Mouse (Mus musculus) hindbrain, embryonic 15.5 days (tissue): ENCODE measurements around the gene Olfr1406. TPM values are rescaled to one million over a fixed set of nuclear protein-coding genes. Genes with fewer than 3 reads are reported as not detected.
"Not testable (repeated sequence)": the region's sequence is repeated elsewhere in the genome, so short reads cannot be mapped to it uniquely, and the experiment has no call there.

Source experiments
- ATAC-seq: fragments of 200-750 bp; cut with Nextera tagmentation; 2 replicates; pipeline ENCODE4 v1.8.0; 2017; ENCODE audit warnings: low read depth, moderate number of reproducible peaks, moderate TSS enrichment; ENCODE audit not compliant: low FRiP score
- H3K27ac ChIP-seq: fragments of 300-500 bp; sonication (generic); replicated peaks from 2 replicates; pipeline ENCODE4 v1.5.1; 2015; ENCODE audit warnings: mild to moderate bottlenecking, inconsistent platforms
- H3K27me3 ChIP-seq: fragments of 300-500 bp; sonication (generic); 2 replicates; pipeline ENCODE4 v1.6.1; 2015; ENCODE audit warnings: control low read depth, inconsistent platforms
- H3K36me3 ChIP-seq: fragments of 300-500 bp; sonication (generic); 2 replicates; pipeline ENCODE4 v1.6.1; 2015; ENCODE audit warnings: control low read depth, inconsistent platforms
- H3K4me1 ChIP-seq: fragments of 300-500 bp; sonication (generic); replicated peaks from 2 replicates; pipeline ENCODE4 v1.6.1; 2015; ENCODE audit warnings: control low read depth, inconsistent platforms
- H3K4me2 ChIP-seq: fragments of 300-500 bp; sonication (generic); 2 replicates; pipeline ENCODE4 v1.6.1; 2015; ENCODE audit warnings: moderate library complexity, mild to moderate bottlenecking, inconsistent platforms
- H3K4me3 ChIP-seq: fragments of 300-500 bp; sonication (generic); 2 replicates; pipeline ENCODE4 v1.5.1; 2015; ENCODE audit warnings: mild to moderate bottlenecking, inconsistent platforms
- H3K9ac ChIP-seq: fragments of 300-500 bp; sonication (generic); 2 replicates; pipeline ENCODE4 v1.6.1; 2015; ENCODE audit warnings: inconsistent platforms
- H3K9me3 ChIP-seq: fragments of 300-500 bp; sonication (generic); 2 replicates; pipeline ENCODE4 v1.6.1; 2016; ENCODE audit warnings: control low read depth, inconsistent platforms
- WGBS: fragments of 180-500 bp; shearing (Covaris S2); methylation state at CpG from one replicate; pipeline ENCODE4 v1.1.7; 2015; 5-methylcytosine and 5-hydroxymethylcytosine counted together
- polyA plus RNA-seq: library from polyadenylated mRNA; unstranded; fragments of >200 nt; fragmentation: Nextera tagmentation; extraction: Ambion mirVana; gene quantifications from 2 replicates; pipeline ENCODE4 v1.2.1, GENCODE M21; 2015

Gene Olfr1406
- not detected in 2 replicates for polyA plus RNA-seq

DNA sequence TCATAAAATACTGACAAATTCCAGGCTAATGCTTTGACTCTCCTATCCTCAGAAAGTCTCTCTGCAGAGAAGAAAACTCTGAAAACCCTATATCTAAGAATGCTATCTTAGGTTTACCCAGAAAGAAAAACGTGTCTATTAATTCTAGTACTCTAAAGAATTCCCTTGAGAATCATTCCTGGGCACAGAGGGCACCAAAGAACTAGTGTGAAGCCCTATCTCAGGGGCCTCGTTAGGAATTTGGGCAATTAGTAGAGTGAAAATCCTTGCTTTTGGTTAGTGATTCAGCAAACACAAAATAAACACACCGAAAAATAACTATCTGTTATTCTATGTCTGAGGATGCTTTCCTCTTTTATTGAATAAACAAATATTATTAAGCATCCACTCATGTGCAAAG is at the start of gene Olfr1406:
Gene Olfr1406 (minus strand): TSS at position 101 of the 400 bp plus-strand sequence.
- no peaks in the 10 kb centered on the region for H3K27me3 ChIP-seq
- H3K9ac ChIP-seq, result no peak within 1 kb of the TSS
- no peak within 1 kb of the TSS for H3K27ac ChIP-seq
- H3K9me3 ChIP-seq, result no peaks in the 10 kb centered on the region
- H3K4me2 ChIP-seq, result no peak within 1 kb of the TSS
- ATAC-seq, result no peak
- no peaks in the 10 kb centered on the region for H3K36me3 ChIP-seq
- H3K4me1 ChIP-seq, result no peaks in the 10 kb centered on the region
- 70% methylated on average over 3 of the region's 3 CpGs for WGBS
- H3K4me3 ChIP-seq, result no peak within 1 kb of the TSS

DNA sequence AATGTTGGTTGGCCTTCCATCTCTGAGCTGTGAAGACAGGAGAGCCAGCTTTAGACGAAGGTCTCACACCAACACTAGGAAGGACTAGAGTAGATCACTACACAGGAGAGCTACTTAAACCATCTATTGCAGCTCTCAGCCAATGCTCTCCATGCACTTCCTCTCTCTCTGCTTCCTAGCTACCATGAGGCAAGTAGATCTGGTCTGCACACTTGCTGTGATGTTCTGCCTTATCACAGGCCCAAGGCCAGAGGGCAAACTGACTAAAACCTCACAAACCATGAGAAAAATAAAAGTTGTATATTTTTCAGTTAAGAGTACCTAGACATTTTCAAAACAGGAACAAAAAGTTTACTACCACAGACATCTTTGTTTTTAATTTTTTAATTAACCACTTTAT is 46.6 kb upstream of the Olfr1406 start:
- not testable (repeated sequence) for H3K27ac ChIP-seq, H3K9me3 ChIP-seq, H3K27me3 ChIP-seq, H3K4me2 ChIP-seq, H3K4me1 ChIP-seq, H3K9ac ChIP-seq, H3K4me3 ChIP-seq, H3K36me3 ChIP-seq, ATAC-seq
- WGBS, result 83% methylated on average over 1 of the region's 1 CpGs

DNA sequence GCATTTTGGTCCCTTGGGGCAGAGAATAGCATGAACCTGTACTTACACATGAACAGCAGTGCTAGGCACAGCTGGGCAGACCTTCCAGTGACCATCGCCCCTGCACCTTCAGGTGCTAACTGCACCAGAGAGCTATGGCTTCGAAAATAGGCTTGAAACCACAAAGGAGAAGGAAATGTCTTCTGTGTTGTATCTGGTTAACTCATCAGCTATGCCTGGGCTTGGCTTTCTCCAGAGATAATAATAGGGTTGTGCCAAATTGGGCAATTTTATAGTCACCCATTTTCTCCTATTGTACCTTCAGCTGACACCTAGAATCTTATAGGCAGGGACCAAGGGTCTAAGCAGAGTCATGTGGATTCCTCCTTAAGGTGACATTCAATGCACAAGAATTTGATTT is 36.6 kb upstream of the Olfr1406 start, which contains the start of gene Fcer1a:
Gene Fcer1a (minus strand): TSS at position 134 of the 400 bp plus-strand sequence.
- Histone ChIP-seq H3K4me1 (no peaks in the 10 kb centered on the region), H3K27ac (no peak within 1 kb of the TSS), H3K36me3 (no peaks in the 10 kb centered on the region), H3K9ac (no peak within 1 kb of the TSS), H3K27me3 (no peaks in the 10 kb centered on the region), H3K9me3 (no peaks in the 10 kb centered on the region), H3K4me2 (no peak within 1 kb of the TSS), H3K4me3 (no peak within 1 kb of the TSS)
- ATAC-seq, result no peak
- 86% methylated on average over 2 of the region's 2 CpGs for WGBS

DNA sequence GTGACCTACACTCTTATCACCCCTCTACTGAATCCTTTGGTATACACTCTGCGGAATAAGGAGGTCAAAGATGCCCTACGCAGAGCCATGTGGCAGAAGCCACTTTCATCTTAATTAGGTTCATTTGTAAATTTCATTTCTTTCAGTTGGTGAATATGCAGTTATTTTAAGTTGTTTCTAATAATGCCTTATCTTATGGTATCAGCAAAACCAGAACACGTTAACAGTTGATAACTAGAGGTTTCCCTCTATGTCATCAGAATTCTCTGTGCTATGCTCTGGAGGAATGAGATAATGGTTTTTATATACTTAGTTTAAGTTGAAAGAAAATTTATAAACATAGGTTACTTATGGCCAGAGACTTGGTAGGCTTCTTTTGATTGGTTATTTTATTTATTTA is 26.0 kb upstream of the Olfr1406 start:
- no peak overlapping the region for H3K4me3 ChIP-seq
- no peaks in the 10 kb centered on the region for H3K27me3 ChIP-seq
- no peaks in the 10 kb centered on the region for H3K4me1 ChIP-seq
- no peak overlapping the region for H3K27ac ChIP-seq
- no peaks in the 10 kb centered on the region for H3K9me3 ChIP-seq
- ATAC-seq, result no peak
- H3K4me2 ChIP-seq, result no peak overlapping the region
- no peaks in the 10 kb centered on the region for H3K36me3 ChIP-seq
- WGBS, result 92% methylated on average over 3 of the region's 3 CpGs
- no peak overlapping the region for H3K9ac ChIP-seq

DNA sequence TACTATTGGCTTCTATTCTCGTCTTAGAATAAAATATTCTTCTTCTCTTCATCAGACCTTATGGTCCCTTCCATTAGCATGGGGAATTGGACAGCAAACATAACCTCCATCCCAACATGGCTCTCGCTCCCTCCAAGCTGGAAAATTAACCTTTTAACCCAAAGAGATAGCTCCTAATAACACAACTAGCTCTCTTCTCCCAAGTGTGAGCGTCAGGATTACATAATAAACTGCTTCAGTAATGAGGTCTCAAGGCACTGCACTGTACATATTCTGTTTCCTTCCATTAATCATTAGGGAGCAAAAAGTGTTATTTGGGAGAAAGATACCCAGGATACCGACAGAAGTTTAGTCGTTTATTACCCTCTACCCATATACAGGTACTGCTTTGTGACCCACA is 21.7 kb upstream of the Olfr1406 start, which contains the start of gene Olfr1404:
Gene Olfr1404 (plus strand): TSS at position 301 of the 400 bp plus-strand sequence.
- Histone ChIP-seq H3K9ac (no peak within 1 kb of the TSS), H3K27ac (no peak within 1 kb of the TSS), H3K4me3 (no peak within 1 kb of the TSS), H3K9me3 (no peaks in the 10 kb centered on the region), H3K4me2 (no peak within 1 kb of the TSS), H3K27me3 (no peaks in the 10 kb centered on the region), H3K4me1 (no peaks in the 10 kb centered on the region), H3K36me3 (no peaks in the 10 kb centered on the region)
- WGBS, result 87% methylated on average over 5 of the region's 5 CpGs
- no peak for ATAC-seq

DNA sequence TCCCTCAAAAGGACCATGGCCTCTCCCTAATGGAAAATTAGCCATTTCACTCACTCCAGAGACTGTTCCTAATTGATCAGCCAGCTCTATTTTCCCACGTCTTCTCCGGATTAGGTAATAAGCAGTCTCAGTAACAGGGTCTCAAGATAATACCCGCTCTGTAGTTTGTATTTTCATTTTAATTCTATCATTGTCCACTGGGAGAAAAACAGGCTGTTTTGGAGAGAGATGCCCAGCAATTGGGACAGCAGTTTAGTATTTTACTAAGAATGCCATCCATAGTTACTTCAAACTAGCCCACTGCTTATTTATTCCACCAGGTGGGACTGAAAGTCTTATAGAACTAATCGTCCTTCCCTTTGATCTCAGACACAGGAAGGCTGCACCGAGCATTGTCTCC is 7.1 kb upstream of the Olfr1406 start, which contains the start of gene Olfr218:
Gene Olfr218 (plus strand): TSS at position 301 of the 400 bp plus-strand sequence.
- no peaks in the 10 kb centered on the region for H3K36me3 ChIP-seq
- no peak within 1 kb of the TSS for H3K9ac ChIP-seq
- 67% methylated on average over 5 of the region's 5 CpGs for WGBS
- no peak within 1 kb of the TSS for H3K4me3 ChIP-seq
- H3K4me2 ChIP-seq, result no peak within 1 kb of the TSS
- no peak for ATAC-seq
- H3K27ac ChIP-seq, result no peak within 1 kb of the TSS
- H3K4me1 ChIP-seq, result no peaks in the 10 kb centered on the region
- no peaks in the 10 kb centered on the region for H3K27me3 ChIP-seq
- no peaks in the 10 kb centered on the region for H3K9me3 ChIP-seq

DNA sequence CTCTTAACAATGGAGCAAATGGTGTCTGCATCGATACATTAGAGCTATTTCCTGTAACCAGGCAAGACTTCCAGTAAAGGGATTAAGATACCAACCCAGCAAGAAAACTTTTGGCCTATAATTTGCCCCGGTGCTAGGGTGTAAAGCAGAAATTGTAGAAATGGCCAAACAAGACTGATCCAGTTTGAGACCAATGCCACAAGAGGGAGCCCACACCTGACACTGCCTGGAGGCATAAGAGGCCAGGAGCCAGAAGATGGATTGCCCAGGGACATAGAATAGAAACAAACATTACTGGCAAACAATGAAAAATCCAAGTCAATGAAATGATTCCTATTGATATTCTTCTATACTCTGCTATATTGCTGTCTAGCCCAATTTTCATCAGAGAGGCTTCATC is 5.9 kb upstream of the Olfr1406 start:
- H3K4me3 ChIP-seq, result no peak overlapping the region
- WGBS, result 85% methylated on average over 2 of the region's 2 CpGs
- H3K36me3 ChIP-seq, result no peaks in the 10 kb centered on the region
- H3K4me1 ChIP-seq, result no peaks in the 10 kb centered on the region
- no peak overlapping the region for H3K4me2 ChIP-seq
- no peak overlapping the region for H3K9ac ChIP-seq
- no peaks in the 10 kb centered on the region for H3K9me3 ChIP-seq
- no peak overlapping the region for H3K27ac ChIP-seq
- ATAC-seq, result no peak
- no peaks in the 10 kb centered on the region for H3K27me3 ChIP-seq

DNA sequence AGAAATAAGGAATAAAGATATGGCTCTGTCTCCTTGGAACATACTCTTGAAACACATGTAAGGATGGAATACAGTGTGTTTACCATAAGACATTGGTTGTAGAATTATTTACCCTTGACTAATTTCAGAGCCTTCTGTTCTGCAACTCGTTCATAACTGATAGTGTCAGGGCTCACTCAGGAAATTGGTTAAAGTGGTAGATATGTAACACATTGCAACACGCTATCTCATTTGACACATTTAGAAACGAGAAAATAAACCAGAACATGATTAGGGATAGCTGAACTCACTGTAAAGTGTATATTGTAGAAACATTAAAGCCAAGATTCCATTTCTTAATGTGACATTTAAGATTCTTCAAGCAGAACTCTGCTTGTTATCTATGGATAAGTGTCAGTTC is 1.6 kb upstream of the Olfr1406 start:
- Histone ChIP-seq H3K36me3 (no peaks in the 10 kb centered on the region), H3K4me3 (no peak overlapping the region), H3K4me1 (no peaks in the 10 kb centered on the region), H3K27ac (no peak overlapping the region), H3K4me2 (no peak overlapping the region), H3K9ac (no peak overlapping the region), H3K9me3 (no peaks in the 10 kb centered on the region), H3K27me3 (no peaks in the 10 kb centered on the region)
- no peak for ATAC-seq
- 84% methylated on average over 3 of the region's 3 CpGs for WGBS

DNA sequence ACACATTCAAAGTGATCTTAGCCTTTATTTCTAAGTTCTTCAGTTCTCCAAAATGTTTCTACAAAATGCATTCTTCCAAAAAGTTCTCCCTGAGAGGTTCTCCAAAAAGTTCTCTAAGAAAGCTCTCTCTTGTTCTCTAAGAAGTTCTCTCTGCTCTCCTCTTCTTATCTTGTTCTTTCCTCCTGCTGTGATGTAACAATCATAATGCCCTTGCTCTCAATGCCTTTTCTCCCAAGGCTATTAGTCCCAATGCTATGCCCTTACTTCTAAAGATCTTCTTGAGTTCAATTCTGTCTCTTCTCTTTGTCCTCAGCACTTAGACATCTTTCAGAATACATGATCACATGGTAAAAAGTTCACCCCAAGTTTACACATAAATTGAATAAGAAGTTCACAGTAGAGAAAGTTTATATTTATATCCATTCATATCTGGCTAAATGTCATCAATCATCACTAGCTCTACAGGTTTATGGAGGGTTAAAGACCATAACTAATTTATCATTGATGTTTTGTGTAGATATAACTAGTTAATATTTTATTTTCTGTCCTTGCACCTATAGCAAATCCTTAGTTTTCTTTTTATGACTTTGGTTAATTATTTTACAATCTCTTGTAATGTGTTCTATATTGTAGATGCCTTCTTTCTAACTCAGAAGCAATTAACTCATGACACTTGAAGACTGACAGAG is 16.1 kb downstream of the Olfr1406 start:
- Histone ChIP-seq H3K27me3 (no peaks in the 10 kb centered on the region), H3K9me3 (no peaks in the 10 kb centered on the region), H3K27ac (no peak overlapping the region), H3K4me2 (no peak overlapping the region), H3K4me3 (no peak overlapping the region), H3K4me1 (no peaks in the 10 kb centered on the region), H3K36me3 (no peaks in the 10 kb centered on the region), H3K9ac (no peak overlapping the region)
- ATAC-seq, result no peak

DNA sequence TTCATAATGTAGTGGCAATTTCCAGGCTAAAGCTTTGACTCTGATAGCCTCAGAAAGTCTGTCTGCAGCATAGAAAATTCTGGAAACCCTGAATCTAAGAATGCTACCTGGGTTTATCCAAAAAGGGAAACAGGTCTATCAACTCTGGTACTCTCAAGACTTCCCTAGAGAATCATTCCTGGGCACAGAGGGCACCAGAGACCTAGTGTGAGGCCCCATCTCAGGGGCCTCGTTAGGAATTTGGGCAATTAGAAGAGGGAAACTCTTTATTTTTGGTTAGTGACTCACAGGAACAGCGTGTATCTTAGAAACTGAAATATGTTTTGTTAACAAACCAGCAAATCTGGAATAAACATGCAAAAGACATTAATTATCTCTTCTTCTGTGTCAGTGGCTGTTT is 53.2 kb downstream of the Olfr1406 start, which contains the start of gene Olfr1408:
Gene Olfr1408 (minus strand): TSS at position 101 of the 400 bp plus-strand sequence.
- H3K27ac ChIP-seq, result no peak within 1 kb of the TSS
- ATAC-seq, result no peak
- H3K9me3 ChIP-seq, result no peaks in the 10 kb centered on the region
- no peak within 1 kb of the TSS for H3K4me2 ChIP-seq
- 79% methylated on average over 2 of the region's 2 CpGs for WGBS
- H3K36me3 ChIP-seq, result no peaks in the 10 kb centered on the region
- H3K4me3 ChIP-seq, result no peak within 1 kb of the TSS
- no peaks in the 10 kb centered on the region for H3K27me3 ChIP-seq
- H3K4me1 ChIP-seq, result no peaks in the 10 kb centered on the region
- H3K9ac ChIP-seq, result no peak within 1 kb of the TSS
